19 mouse cellular contexts compared by ENCODE assay signal in genomic region chr10:81154313-81154712, GRCm38 (mm10). TPM values are rescaled to one million over a fixed set of nuclear protein-coding genes. Genes with fewer than 3 reads are reported as not detected.
DNase-seq lines count a peak whose midpoint lies in the region; ATAC-seq and TF ChIP-seq lines count a peak whose summit lies in the region.
"Had no signal": no experiment of that assay in that cellular context is flagged by ENCODE, and none has a peak within 500 bp of the region (broad histone marks: within the 10 kb centered on the region; RNA-seq: fewer than 3 reads in every experiment).

No protein-coding gene starts in this region.

- H3K36me3 ChIP-seq in E14TG2a.4 (ENCODE audit: insufficient read depth, low read length) (peaks cover 75% of the 10 kb centered on the region), ES-Bruce4 (ENCODE audit: control insufficient read depth, insufficient read depth, low read length, poor library complexity, severe bottlenecking) (peaks cover 14% of the 10 kb centered on the region; the same call in 1 of the 2 replicates)
- peaks cover 69% of the 10 kb centered on the region for H3K36me3 ChIP-seq in intestine, postnatal 0 days (ENCODE audit: control insufficient read depth, insufficient read depth)

- no peak for DNase-seq in layer of hippocampus, adult 2 months (ENCODE audit: low spot score in 2 of 2)
- DNase-seq in layer of hippocampus, postnatal 10 days (ENCODE audit: low spot score in 2 of 2), result no peak
- DNase-seq in right cerebral cortex, postnatal 14 days, result no peak
- no peak for DNase-seq in left cerebral cortex, adult 18-20 months (ENCODE audit: low spot score in 2 of 2)
- DNase-seq: adrenal gland, postnatal 10 days; cerebellum, adult 11-12 months; cerebellum, postnatal 36 days; heart, postnatal 4 days; liver, postnatal 0 days had no signal

- H3K4me1 ChIP-seq in E14TG2a.4 (replicated peaks; ENCODE audit: low read depth, low read length) (peaks cover 79% of the 10 kb centered on the region), ES-Bruce4 (ENCODE audit: control insufficient read depth, insufficient read depth, low read length) (no peaks in the 10 kb centered on the region)
- H3K4me1 ChIP-seq in intestine, postnatal 0 days (replicated peaks; ENCODE audit: control insufficient read depth, insufficient read depth, low read length), result no peaks in the 10 kb centered on the region
- H3K4me1 ChIP-seq: kidney, embryonic 15.5 days had no signal

- H3K4me2 ChIP-seq in intestine, postnatal 0 days (replicated peaks; ENCODE audit: low read depth), result no peak overlapping the region
- H3K4me2 ChIP-seq: heart, embryonic 12.5 days; kidney, embryonic 15.5 days; limb, embryonic 13.5 days had no signal

- peak overlapping the region; percentile 48; the same call in 1 of the 2 replicates for H3K27ac ChIP-seq in layer of hippocampus, adult 2 months
- no peak overlapping the region for H3K27ac ChIP-seq in ES-Bruce4 (ENCODE audit: insufficient read depth, low read length)
- 0 out of 2 replicates have a peak overlapping the region, but pooled peaks have one; percentile 21 for H3K27ac ChIP-seq in intestine, postnatal 0 days (ENCODE audit: low read depth, low read length)
- H3K27ac ChIP-seq: kidney, embryonic 15.5 days had no signal

- no peaks in the 10 kb centered on the region for H3K9me3 ChIP-seq in E14TG2a.4 (ENCODE audit: low read length)
- H3K9me3 ChIP-seq in ES-Bruce4 (replicated peaks; ENCODE audit: control insufficient read depth, insufficient read depth, low read length, poor library complexity, severe bottlenecking), result no peaks in the 10 kb centered on the region
- no peaks in the 10 kb centered on the region for H3K9me3 ChIP-seq in intestine, postnatal 0 days (ENCODE audit: control insufficient read depth)
- H3K9me3 ChIP-seq: heart, embryonic 12.5 days; kidney, embryonic 15.5 days; limb, embryonic 13.5 days had no signal

- no peak for TF ChIP-seq EP300 in ES-Bruce4 (IDR thresholded peaks at IDR 0.05; ENCODE audit: insufficient read depth, low read depth, low read length)

- H3K27me3 ChIP-seq in E14TG2a.4 (ENCODE audit: insufficient read depth, low read length) (no peaks in the 10 kb centered on the region), ES-Bruce4 (ENCODE audit: control insufficient read depth, insufficient read depth, low read length, poor library complexity, severe bottlenecking) (no peaks in the 10 kb centered on the region)
- no peaks in the 10 kb centered on the region for H3K27me3 ChIP-seq in intestine, postnatal 0 days (replicated peaks; ENCODE audit: control insufficient read depth, insufficient read depth, low read length)
- H3K27me3 ChIP-seq: heart, embryonic 12.5 days; kidney, embryonic 15.5 days; limb, embryonic 13.5 days had no signal

- no peak for ATAC-seq in intestine, postnatal 0 days
- ATAC-seq: liver, postnatal 0 days had no signal

- H3K9ac ChIP-seq in ES-Bruce4 (ENCODE audit: low read depth, poor library complexity, severe bottlenecking), result 0 out of 2 replicates have a peak overlapping the region, but pooled peaks have one; percentile 4
- H3K9ac ChIP-seq in intestine, postnatal 0 days (ENCODE audit: low read depth, low read length), result no peak overlapping the region
- H3K9ac ChIP-seq: kidney, embryonic 15.5 days; liver, postnatal 0 days had no signal

- no peak for TF ChIP-seq CTCF in layer of hippocampus, adult 2 months (conservative IDR thresholded peaks at IDR 0.05)
- no peak for TF ChIP-seq CTCF in E14TG2a.4 (conservative IDR thresholded peaks at IDR 0.05; ENCODE audit: low read length)
- no peak for TF ChIP-seq CTCF in ES-Bruce4 (IDR thresholded peaks at IDR 0.05; ENCODE audit: low read depth, low read length)
- no peak for TF ChIP-seq CTCF in intestine, postnatal 0 days (IDR thresholded peaks at IDR 0.05; ENCODE audit: low read depth)

- no peak overlapping the region for H3K4me3 ChIP-seq in layer of hippocampus, adult 2 months
- peak overlapping the region; percentile 60 for H3K4me3 ChIP-seq in E14TG2a.4 (replicated peaks; ENCODE audit: low read length)
- no peak overlapping the region for H3K4me3 ChIP-seq in ES-Bruce4 (ENCODE audit: low read depth, low read length)
- no peak overlapping the region for H3K4me3 ChIP-seq in intestine, postnatal 0 days (ENCODE audit: low read depth, low read length)
- H3K4me3 ChIP-seq: heart, embryonic 12.5 days; kidney, embryonic 15.5 days; limb, embryonic 13.5 days had no signal

- 88% methylated on average over 12 of the region's 12 CpGs for WGBS in intestine, postnatal 0 days

- TF ChIP-seq POLR2A in ES-Bruce4 (IDR thresholded peaks at IDR 0.05; ENCODE audit: insufficient read depth, low read length), result no peak

RNA-seq across cellular contexts. Expression of gene Pias4, which starts 13.4 kb away (rescaled TPM):
- total RNA-seq in layer of hippocampus, adult 2 months (2021), result 10 to 100 TPM; 29.4 to 29.5 TPM
- 10 to 100 TPM; 26.7 to 29.7 TPM for total RNA-seq in layer of hippocampus, postnatal 10 days (2021)
- polyA plus RNA-seq in ES-Bruce4 (2011; ENCODE audit: insufficient read depth, insufficient read length, low read depth, missing spikeins), result 36.8 and 44.9 TPM in 2 replicates
- polyA plus RNA-seq in intestine, postnatal 0 days (2015; fragmentation: Nextera tagmentation; extraction: Ambion mirVana), result 32.8 and 36.5 TPM in 2 replicates
- 10 to 100 TPM; 27.8 to 28.8 TPM for total RNA-seq in left cerebral cortex, adult 18-20 months (2021)

RNA-seq across cellular contexts. Expression of gene Zbtb7a, which starts 19.3 kb away (rescaled TPM):
- 100 to 1,000 TPM; 103 to 109 TPM for total RNA-seq in layer of hippocampus, adult 2 months (2021)
- total RNA-seq in layer of hippocampus, postnatal 10 days (2021), result 10 to 100 TPM; 38.4 to 45.2 TPM
- polyA plus RNA-seq in ES-Bruce4 (2011; ENCODE audit: insufficient read depth, insufficient read length, low read depth, missing spikeins), result 12.6 and 14.4 TPM in 2 replicates
- 54.1 and 67.6 TPM in 2 replicates for polyA plus RNA-seq in intestine, postnatal 0 days (2015; fragmentation: Nextera tagmentation; extraction: Ambion mirVana)
- 100 to 1,000 TPM; 135 to 137 TPM for total RNA-seq in left cerebral cortex, adult 18-20 months (2021)

RNA-seq across cellular contexts. Expression of gene Eef2, which starts 22.1 kb away (rescaled TPM):
- total RNA-seq in layer of hippocampus, adult 2 months (2021), result 100 to 1,000 TPM; 907 to 909 TPM
- 1,000 to 10,000 TPM; 1,075 to 1,131 TPM for total RNA-seq in layer of hippocampus, postnatal 10 days (2021)
- polyA plus RNA-seq in ES-Bruce4 (2011; ENCODE audit: insufficient read depth, insufficient read length, low read depth, missing spikeins), result 2,442 and 2,478 TPM in 2 replicates
- polyA plus RNA-seq in intestine, postnatal 0 days (2015; fragmentation: Nextera tagmentation; extraction: Ambion mirVana), result 286 and 316 TPM in 2 replicates
- 100 to 1,000 TPM; 899 to 919 TPM for total RNA-seq in left cerebral cortex, adult 18-20 months (2021)

RNA-seq across cellular contexts. Expression of gene Dapk3, which starts 28.5 kb away (rescaled TPM):
- 10 to 100 TPM; 73.6 to 78.4 TPM for total RNA-seq in layer of hippocampus, adult 2 months (2021)
- 10 to 100 TPM; 66.1 to 67.9 TPM for total RNA-seq in layer of hippocampus, postnatal 10 days (2021)
- 61.2 and 64.8 TPM in 2 replicates for polyA plus RNA-seq in ES-Bruce4 (2011; ENCODE audit: insufficient read depth, insufficient read length, low read depth, missing spikeins)
- polyA plus RNA-seq in intestine, postnatal 0 days (2015; fragmentation: Nextera tagmentation; extraction: Ambion mirVana), result 50.5 and 53.4 TPM in 2 replicates
- 10 to 100 TPM; 77.4 to 80.3 TPM for total RNA-seq in left cerebral cortex, adult 18-20 months (2021)

RNA-seq across cellular contexts. Expression of gene 4930442H23Rik, which starts 29.3 kb away (rescaled TPM):
- total RNA-seq in layer of hippocampus, adult 2 months (2021), result not detected
- total RNA-seq in layer of hippocampus, postnatal 10 days (2021), result not detected
- not detected in 2 replicates for polyA plus RNA-seq in ES-Bruce4 (2011; ENCODE audit: insufficient read depth, insufficient read length, low read depth, missing spikeins)
- polyA plus RNA-seq in intestine, postnatal 0 days (2015; fragmentation: Nextera tagmentation; extraction: Ambion mirVana), result 0.12 TPM in 2 replicates
- total RNA-seq in left cerebral cortex, adult 18-20 months (2021), result not detected
- total RNA-seq: adrenal gland, postnatal 10 days; gastrocnemius, postnatal 4 days; heart, postnatal 4 days had no signal
- polyA plus RNA-seq: embryonic facial prominence, embryonic 14.5 days; forebrain, embryonic 11.5 days; kidney, embryonic 15.5 days; limb, embryonic 13.5 days; liver, postnatal 0 days; small intestine, adult 2 months had no signal
